Comparison of ENCODE assay signal across 8 mouse cellular contexts in the genomic region with DNA sequence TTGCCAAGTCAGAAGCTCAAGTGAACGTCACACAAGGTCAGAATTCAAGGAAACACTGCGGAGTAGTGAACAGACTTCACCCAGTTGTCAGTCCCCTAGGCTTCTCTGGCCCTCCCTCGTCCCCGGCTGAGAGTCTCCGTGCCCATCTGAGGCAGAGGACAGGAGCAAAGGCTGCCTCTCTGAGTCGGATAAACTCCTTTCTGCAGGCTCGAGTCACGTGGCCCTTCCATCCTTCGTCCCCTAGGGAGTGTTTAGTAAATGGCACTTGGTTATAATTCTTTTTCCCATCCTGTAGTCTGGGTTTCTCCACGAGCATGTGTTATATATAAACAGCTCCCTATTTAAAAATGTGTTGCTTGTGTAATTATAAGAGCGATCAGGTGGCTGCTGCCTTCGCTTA. TPM values are rescaled to one million over a fixed set of nuclear protein-coding genes. Genes with fewer than 3 reads are reported as not detected.
DNase-seq lines count a peak whose midpoint lies in the region; ATAC-seq and TF ChIP-seq lines count a peak whose summit lies in the region.
"Had no signal": no experiment of that assay in that cellular context is flagged by ENCODE, and none has a peak within 500 bp of the region (broad histone marks: within the 10 kb centered on the region; RNA-seq: fewer than 3 reads in every experiment).

No protein-coding gene starts in this region.

- H3K4me1 ChIP-seq in embryonic facial prominence, embryonic 14.5 days (ENCODE audit: control insufficient read depth, insufficient read depth, low read length): no peaks in the 10 kb centered on the region
- peaks cover 16% of the 10 kb centered on the region for H3K4me1 ChIP-seq in midbrain, embryonic 16.5 days (ENCODE audit: control insufficient read depth, insufficient read depth, low read length)

- no peak for TF ChIP-seq CTCF in layer of hippocampus, adult 2 months (conservative IDR thresholded peaks at IDR 0.05)

- H3K9ac ChIP-seq in embryonic facial prominence, embryonic 14.5 days (ENCODE audit: low read depth, low read length): no peak overlapping the region
- H3K9ac ChIP-seq in midbrain, embryonic 16.5 days (ENCODE audit: low read depth, low read length): 0 out of 2 replicates have a peak overlapping the region, but pooled peaks have one; percentile 14
- H3K9ac ChIP-seq: liver, embryonic 14.5 days had no signal

- no peaks in the 10 kb centered on the region for H3K36me3 ChIP-seq in embryonic facial prominence, embryonic 14.5 days (ENCODE audit: control insufficient read depth, insufficient read depth, low read length)
- no peaks in the 10 kb centered on the region for H3K36me3 ChIP-seq in midbrain, embryonic 16.5 days (ENCODE audit: control insufficient read depth, insufficient read depth, low read length)

- peak overlapping the region; percentile 71 for H3K27ac ChIP-seq in layer of hippocampus, adult 2 months
- H3K27ac ChIP-seq in embryonic facial prominence, embryonic 14.5 days (replicated peaks; ENCODE audit: low read depth, low read length): 0 out of 2 replicates have a peak overlapping the region, but pooled peaks have one; percentile 2
- no peak overlapping the region for H3K27ac ChIP-seq in midbrain, embryonic 16.5 days (ENCODE audit: low read length)
- H3K27ac ChIP-seq: liver, embryonic 14.5 days had no signal

- 45% methylated on average over 12 of the region's 12 CpGs for WGBS in embryonic facial prominence, embryonic 14.5 days
- 51% methylated on average over 12 of the region's 12 CpGs for WGBS in midbrain, embryonic 16.5 days

- H3K4me2 ChIP-seq in embryonic facial prominence, embryonic 14.5 days (ENCODE audit: low read depth, low read length): no peak overlapping the region
- no peak overlapping the region for H3K4me2 ChIP-seq in midbrain, embryonic 16.5 days (ENCODE audit: low read length)

- no peak for ATAC-seq in embryonic facial prominence, embryonic 14.5 days (ENCODE audit: low read depth)
- 0 out of 2 replicates have a peak, but pooled peaks have one; percentile 9 for ATAC-seq in midbrain, embryonic 16.5 days

- H3K4me3 ChIP-seq in layer of hippocampus, adult 2 months: no peak overlapping the region
- no peak overlapping the region for H3K4me3 ChIP-seq in embryonic facial prominence, embryonic 14.5 days (ENCODE audit: low read depth, low read length)
- no peak overlapping the region for H3K4me3 ChIP-seq in midbrain, embryonic 16.5 days (ENCODE audit: low read depth, low read length)

- no peaks in the 10 kb centered on the region for H3K27me3 ChIP-seq in embryonic facial prominence, embryonic 14.5 days (replicated peaks; ENCODE audit: control insufficient read depth, insufficient read depth, low read length)
- no peaks in the 10 kb centered on the region for H3K27me3 ChIP-seq in midbrain, embryonic 16.5 days (ENCODE audit: control insufficient read depth, insufficient read depth, low read depth, low read length)

- DNase-seq in layer of hippocampus, adult 2 months (ENCODE audit: low spot score in 2 of 2): no peak
- DNase-seq in layer of hippocampus, adult 18-20 months (ENCODE audit: low spot score in 2 of 2): no peak
- peak; percentile 30 for DNase-seq in embryonic facial prominence, embryonic 14.5 days (ENCODE audit: low spot score)
- peak; percentile 27 to 36 for DNase-seq in frontal cortex, postnatal 14 days (ENCODE audit: low spot score in 2 of 2)
- no peak for DNase-seq in adipocyte (ENCODE audit: low spot score)
- DNase-seq in adrenal gland, postnatal 14 days: no peak

- no peaks in the 10 kb centered on the region for H3K9me3 ChIP-seq in embryonic facial prominence, embryonic 14.5 days (ENCODE audit: control insufficient read depth, low read length)
- H3K9me3 ChIP-seq in midbrain, embryonic 16.5 days (replicated peaks; ENCODE audit: control insufficient read depth, low read length, poor library complexity, severe bottlenecking): no peaks in the 10 kb centered on the region

RNA-seq across cellular contexts. Expression of a gene that starts 26.4 kb away (rescaled TPM):
- total RNA-seq in layer of hippocampus, adult 2 months (2021): 1 to 10 TPM; 2.3 to 2.6 TPM
- total RNA-seq in layer of hippocampus, adult 18-20 months (2021): 1 to 10 TPM; 2.1 to 2.3 TPM
- 21.5 and 21.7 TPM in 2 replicates for polyA plus RNA-seq in embryonic facial prominence, embryonic 14.5 days (2014; fragmentation: Nextera tagmentation; extraction: Ambion mirVana)
- 22.2 and 26.0 TPM in 2 replicates for polyA plus RNA-seq in midbrain, embryonic 16.5 days (2015; fragmentation: Nextera tagmentation; extraction: Ambion mirVana)
- total RNA-seq in adrenal gland, postnatal 14 days (2021): 13.7 and 15.7 TPM in 2 replicates

RNA-seq across cellular contexts. Expression of a gene that starts 33.5 kb away (rescaled TPM):
- total RNA-seq in layer of hippocampus, adult 2 months (2021): under 1 TPM; 0.15 TPM
- total RNA-seq in layer of hippocampus, adult 18-20 months (2021): under 1 TPM; 0.23 to 0.35 TPM
- polyA plus RNA-seq in embryonic facial prominence, embryonic 14.5 days (2014; fragmentation: Nextera tagmentation; extraction: Ambion mirVana): 6.3 and 9.6 TPM in 2 replicates
- polyA plus RNA-seq in midbrain, embryonic 16.5 days (2015; fragmentation: Nextera tagmentation; extraction: Ambion mirVana): 0.97 and 1.3 TPM in 2 replicates
- total RNA-seq in adrenal gland, postnatal 14 days (2021): 0.11 TPM in 2 replicates

RNA-seq across cellular contexts. Expression of a gene that starts 38.1 kb away (rescaled TPM):
- total RNA-seq in layer of hippocampus, adult 2 months (2021): under 1 TPM; 0.17 to 0.54 TPM
- total RNA-seq in layer of hippocampus, adult 18-20 months (2021): under 1 TPM; 0.17 to 0.18 TPM
- 0.81 and 0.86 TPM in 2 replicates for polyA plus RNA-seq in embryonic facial prominence, embryonic 14.5 days (2014; fragmentation: Nextera tagmentation; extraction: Ambion mirVana)
- polyA plus RNA-seq in midbrain, embryonic 16.5 days (2015; fragmentation: Nextera tagmentation; extraction: Ambion mirVana): 0.09 and 0.29 TPM in 2 replicates
- total RNA-seq in adrenal gland, postnatal 14 days (2021): 0.22 and 0.53 TPM in 2 replicates

Comparison
In these comparisons a context has a peak if more than half of its experiments do, and no peak if none do; other contexts are left out.
1. DNase-seq: peak in embryonic facial prominence, embryonic 14.5 days (single experiment) and frontal cortex, postnatal 14 days (2 of 2); none in layer of hippocampus, adult 2 months (0 of 2), layer of hippocampus, adult 18-20 months (0 of 2), adipocyte (single experiment) and adrenal gland, postnatal 14 days (single experiment).